Mouse (Mus musculus): ENCODE measurements around the gene Vmn2r1. TPM values are rescaled to one million over a fixed set of nuclear protein-coding genes. Genes with fewer than 3 reads are reported as not detected.

The Vmn2r1 gene
- total RNA-seq (2021): under 1 TPM; 0.26 to 0.42 TPM
- long read RNA-seq, experiment 1: 0 reads
- long read RNA-seq, experiment 2: 0 reads

DNA sequence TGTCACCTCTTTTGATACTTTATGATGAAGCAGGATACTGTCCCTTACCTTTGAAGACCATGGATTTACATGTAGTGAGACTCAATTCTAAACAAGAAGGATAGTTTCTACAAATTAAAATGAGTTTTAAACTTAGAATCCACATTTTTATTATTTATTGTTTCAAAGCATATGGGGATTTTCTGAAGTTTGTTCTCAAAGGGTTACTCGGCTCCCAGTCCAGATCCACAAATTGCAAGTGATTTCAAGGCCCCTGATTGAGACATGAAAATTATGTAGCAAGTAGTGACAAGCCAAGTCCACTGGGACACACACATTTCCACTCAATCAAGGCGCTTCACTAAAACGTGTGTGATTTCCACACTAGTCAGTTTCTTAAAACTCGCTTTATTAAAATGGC is at the start of gene Vmn2r1:
Gene Vmn2r1, plus strand, starts transcription at position 301 of the 400 bp plus-strand sequence.
- DNase-seq (ENCODE audit: low spot score in 2 of 2): no peak

DNA sequence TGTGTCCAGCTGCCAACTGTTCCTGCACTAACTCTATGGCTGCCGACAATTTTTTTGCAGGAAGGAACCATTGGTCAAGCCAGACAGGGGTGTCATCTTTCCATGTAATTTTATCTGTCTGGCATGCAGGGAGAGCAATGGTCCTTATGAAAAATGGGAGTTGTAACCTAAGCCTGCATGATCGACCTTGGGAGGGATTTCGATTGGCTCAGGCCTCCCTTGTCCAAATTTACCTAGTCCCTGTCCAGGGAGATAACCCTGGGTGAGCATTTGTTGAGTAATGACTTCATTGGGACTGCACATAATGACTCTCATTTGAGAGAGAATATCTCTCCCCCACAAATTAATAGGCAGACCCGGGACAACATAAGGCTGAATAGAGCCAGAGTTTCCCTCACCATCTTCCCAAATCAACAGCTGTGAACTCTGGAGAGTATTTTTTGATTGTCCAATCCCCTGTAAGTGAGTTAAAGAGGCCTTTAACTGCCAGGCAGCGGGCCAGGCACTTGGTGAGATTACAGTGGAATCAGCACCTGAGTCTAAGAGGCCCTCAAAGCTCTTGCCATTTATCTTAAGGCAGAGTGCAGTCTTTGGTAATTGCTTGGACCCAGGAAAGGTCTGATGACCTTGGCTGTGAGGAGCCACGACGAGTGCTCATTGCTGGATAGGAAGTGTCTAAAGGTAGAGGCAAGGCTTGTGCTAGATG is 43.1 kb upstream of the Vmn2r1 start:
- no peak for DNase-seq (ENCODE audit: low spot score in 2 of 2)

DNA sequence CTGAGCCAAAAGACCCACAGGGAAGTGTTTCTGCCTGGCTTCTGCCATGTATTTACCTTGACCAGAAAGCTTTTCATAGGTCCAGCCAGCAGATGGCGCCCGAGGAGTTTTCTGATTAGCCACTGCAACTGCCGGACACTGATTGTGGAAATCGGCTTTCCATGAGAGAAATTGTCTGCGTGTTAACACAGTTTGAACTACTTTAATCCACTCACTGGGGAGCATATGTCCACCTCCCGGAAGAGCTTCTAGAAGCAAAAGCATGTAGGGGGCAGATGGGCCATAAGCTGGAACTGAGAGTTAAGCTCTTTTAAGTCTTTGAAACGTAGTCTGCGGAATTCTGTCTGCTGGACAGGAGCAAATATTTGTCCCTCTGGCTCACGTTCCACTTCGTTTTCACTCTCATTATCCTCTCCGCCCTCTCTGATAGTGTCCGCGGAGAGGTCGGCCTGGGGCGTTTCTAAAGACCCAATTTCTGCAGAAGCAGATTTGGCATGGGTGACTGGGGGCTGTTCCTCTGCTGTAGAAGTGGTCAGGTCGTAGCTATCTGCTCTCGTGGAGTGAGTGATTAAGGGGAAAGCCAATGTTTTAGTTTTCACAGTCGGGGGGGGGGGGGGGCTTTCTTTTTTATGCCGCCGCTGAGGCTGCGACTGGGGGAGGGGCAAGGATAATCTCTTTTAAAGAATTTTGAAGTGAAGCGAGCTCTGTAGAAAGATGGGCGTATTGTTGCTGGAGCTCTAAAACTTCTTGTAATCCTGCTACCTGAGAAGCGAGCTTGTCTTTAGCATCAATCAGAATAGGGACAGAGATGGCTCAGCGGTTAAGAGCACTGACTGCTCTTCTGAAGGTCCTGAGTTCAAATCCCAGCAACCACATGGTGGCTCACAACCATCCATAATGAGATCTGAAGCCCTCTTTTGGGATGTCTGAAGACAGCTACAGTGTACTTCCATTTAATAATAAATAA is 41.2 kb upstream of the Vmn2r1 start:
- peak; percentile 66 to 86 for DNase-seq (ENCODE audit: low spot score in 2 of 2)

DNA sequence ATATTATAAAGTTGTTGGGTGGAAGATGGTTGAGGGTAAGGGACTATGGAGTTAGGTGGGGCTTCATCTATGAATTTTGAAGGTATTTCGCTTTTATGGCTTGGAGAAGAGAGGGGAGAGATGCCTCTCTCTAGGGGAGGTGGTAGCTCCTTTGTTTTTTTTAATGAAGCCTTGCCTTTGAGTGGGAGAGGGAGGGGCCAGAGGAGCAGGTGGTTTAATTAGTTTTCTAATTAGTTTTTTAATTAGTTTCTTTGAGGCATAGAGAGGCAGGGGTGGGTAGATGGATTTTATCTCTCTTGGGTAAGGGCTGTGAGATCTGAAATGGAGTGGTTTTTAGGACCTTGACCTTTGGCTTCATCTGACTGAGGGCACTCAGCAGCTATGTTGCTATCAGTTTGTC is 31.4 kb downstream of the Vmn2r1 start:
- DNase-seq (ENCODE audit: low spot score in 2 of 2): no peak

DNA sequence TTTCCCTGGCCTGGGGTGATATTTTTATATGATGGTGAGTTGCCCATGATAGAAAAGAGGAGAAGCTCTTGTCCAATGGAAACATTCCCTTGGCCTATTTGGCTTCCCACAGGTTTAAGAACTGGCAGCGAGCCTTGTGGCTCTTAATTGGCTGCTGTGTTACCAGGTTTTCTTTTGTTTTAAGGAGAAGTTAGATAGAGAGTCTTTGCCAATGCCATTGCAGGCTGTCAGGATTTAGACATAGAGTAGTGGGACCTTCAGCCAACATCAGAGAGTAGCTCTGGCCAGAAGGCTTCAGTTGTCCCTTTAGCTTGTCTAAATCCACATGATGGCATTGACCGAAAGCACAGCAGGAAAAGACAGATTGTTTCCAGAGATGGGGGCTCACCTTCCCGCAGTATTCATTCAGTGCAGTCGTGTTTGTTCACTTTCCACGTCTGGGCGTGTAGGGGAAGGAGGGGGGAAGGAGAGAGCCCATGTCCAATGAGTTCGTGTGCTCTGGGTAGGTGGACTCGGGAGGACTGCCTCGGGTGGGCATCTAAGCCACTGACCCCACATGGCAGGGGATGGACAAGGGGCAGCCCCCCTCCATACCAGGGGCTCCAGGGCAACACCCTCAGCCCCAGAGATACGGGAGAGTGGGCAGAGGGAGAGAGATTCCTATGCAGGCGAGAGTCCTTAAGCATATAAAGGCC is 32.2 kb downstream of the Vmn2r1 start:
- DNase-seq (ENCODE audit: low spot score in 2 of 2): no peak

DNA sequence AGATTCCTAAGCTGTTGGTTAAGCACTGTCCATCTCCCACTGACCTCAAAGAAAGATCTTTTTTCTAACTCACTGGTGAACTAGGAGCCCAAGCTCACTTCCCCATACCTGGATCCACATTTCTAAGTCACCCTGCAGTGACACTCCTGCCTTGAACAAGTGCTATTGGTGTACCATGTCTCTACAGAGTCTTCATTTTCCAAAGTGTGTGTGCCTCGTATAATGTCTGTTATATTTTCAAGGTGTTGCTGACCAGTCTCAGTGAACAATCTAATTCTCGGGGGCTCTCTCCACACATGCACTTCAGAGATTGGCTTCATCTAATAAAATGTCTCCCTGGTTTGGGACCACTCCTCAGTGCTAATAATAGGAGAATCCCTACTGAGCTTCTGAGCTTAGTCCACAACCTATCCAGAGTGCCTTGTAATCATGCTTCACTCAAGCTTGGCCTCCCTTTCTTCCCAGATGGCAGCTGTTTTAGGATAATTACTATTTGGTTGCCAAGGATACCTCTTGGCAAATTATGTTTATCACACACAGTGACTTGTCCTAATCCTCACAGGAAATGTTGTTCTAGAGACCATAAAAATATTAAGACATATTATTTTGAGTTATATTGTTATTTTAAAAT is 60.6 kb downstream of the Vmn2r1 start, which contains the start of gene Vmn2r2:
Gene Vmn2r2, minus strand, starts transcription at position 51 of the 631 bp plus-strand sequence.
- DNase-seq (ENCODE audit: low spot score in 2 of 2): no peak

Other genes with a start within 250 kb of the Vmn2r1 start
- under 1 TPM; 0.31 to 0.61 TPM for gene Plch1, start 182.1 kb upstream of the Vmn2r1 start, total RNA-seq (2021)
- gene E130311K13Rik, start 152.1 kb upstream of the Vmn2r1 start, total RNA-seq (2021): 1 to 10 TPM; 4.0 to 4.6 TPM
- gene Slc33a1, start 116.8 kb upstream of the Vmn2r1 start, total RNA-seq (2021): 10 to 100 TPM; 10.5 to 11.3 TPM
- gene Gmps, start 105.4 kb upstream of the Vmn2r1 start, total RNA-seq (2021): 10 to 100 TPM; 21.2 to 21.9 TPM
- gene Vmn2r2, start 60.4 kb downstream of the Vmn2r1 start, total RNA-seq (2021): not detected
- gene Vmn2r3, start 208.2 kb downstream of the Vmn2r1 start, total RNA-seq (2021): not detected

All from gastrocnemius, postnatal 4 days (tissue).